Mouse (Mus musculus) small intestine, adult 2 months (tissue): Measurements from ENCODE around the gene Gm17364. TPM values are rescaled to one million over a fixed set of nuclear protein-coding genes. Genes with fewer than 3 reads are reported as not detected.
"Not testable (repeated sequence)": the region's sequence is repeated elsewhere in the genome, so short reads cannot be mapped to it uniquely, and the experiment has no call there.

Source experiments
- H3K27ac ChIP-seq: fragments of 200-500 bp; 2 replicates; pipeline ENCODE4 v1.5.1; 2012; ENCODE audit warnings: low read depth, low read length, control low read depth, inconsistent platforms; ENCODE audit not compliant: insufficient read depth
- H3K27me3 ChIP-seq: fragments of 200-500 bp; 2 replicates; pipeline ENCODE4 v1.6.1; 2012; ENCODE audit warnings: mild to moderate bottlenecking, moderate library complexity, low read length, inconsistent platforms; ENCODE audit not compliant: control insufficient read depth, insufficient read depth
- H3K36me3 ChIP-seq: fragments of 200-500 bp; 2 replicates; pipeline ENCODE4 v1.6.1; 2012; ENCODE audit warnings: mild to moderate bottlenecking, low read length, control low read depth, inconsistent platforms; ENCODE audit not compliant: control insufficient read depth, insufficient read depth
- H3K4me1 ChIP-seq: fragments of 200-500 bp; 2 replicates; pipeline ENCODE4 v1.6.1; 2012; ENCODE audit warnings: low read length, inconsistent platforms, mixed read lengths; ENCODE audit not compliant: control insufficient read depth, insufficient read depth, insufficient read length
- H3K4me3 ChIP-seq: fragments of 200-500 bp; 2 replicates; pipeline ENCODE4 v1.5.1; 2012; ENCODE audit warnings: low read depth, mild to moderate bottlenecking, control low read depth, inconsistent platforms, low read length, moderate library complexity
- CTCF ChIP-seq: fragments of 200-500 bp; IDR thresholded peaks from 2 replicates; pipeline ENCODE4 v1.5.1; 2012; ENCODE audit warnings: low read depth, mild to moderate bottlenecking, control low read depth, inconsistent platforms, low read length, moderate library complexity, mixed read lengths; ENCODE audit not compliant: insufficient replicate concordance, insufficient read length; ENCODE audit errors: extremely low read depth
- POLR2A ChIP-seq: fragments of 200-500 bp; IDR thresholded peaks from 2 replicates; pipeline ENCODE4 v1.6.1; 2012; ENCODE audit warnings: low read depth, mild to moderate bottlenecking, control low read depth, inconsistent platforms, low read length, moderate library complexity
- WGBS: fragments of 180-500 bp; shearing (Covaris S2); methylation state at CpG from one replicate; pipeline ENCODE4 v1.1.7; 2018; 5-methylcytosine and 5-hydroxymethylcytosine counted together
- polyA plus RNA-seq: library from polyadenylated mRNA; depleted of rRNA; stranded (reverse); fragments of >200 nt; gene quantifications from 2 replicates; pipeline ENCODE4 v1.2.3, GENCODE M21; 2012

Gm17364 gene
- polyA plus RNA-seq, 1 experiment: not detected

DNA sequence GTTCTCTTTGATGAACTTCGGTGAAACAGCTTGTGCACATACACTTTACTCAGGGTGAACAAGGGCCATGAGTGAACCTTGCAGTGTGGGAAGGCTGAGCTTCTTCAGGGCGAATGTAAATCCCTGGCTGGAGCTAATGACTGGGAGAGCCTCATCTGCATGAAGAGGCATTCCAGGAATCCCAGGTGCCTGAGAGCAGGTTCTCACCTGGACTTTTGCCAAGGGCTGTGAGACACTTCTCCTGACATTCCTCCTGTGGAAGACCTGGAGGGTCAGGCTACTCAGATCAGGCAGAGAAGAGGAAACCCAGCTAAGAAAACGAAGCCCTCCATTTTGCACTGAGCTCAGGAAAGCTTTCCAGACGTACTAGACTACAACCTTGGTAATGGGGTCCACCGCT lies 6.9 kb upstream of the Gm17364 start:
- WGBS: 58% methylated on average over 5 of the region's 5 CpGs
- Histone ChIP-seq H3K36me3 (no peaks in the 10 kb centered on the region), H3K27me3 (no peaks in the 10 kb centered on the region), H3K4me3 (no peak overlapping the region), H3K4me1 (no peaks in the 10 kb centered on the region), H3K27ac (no peak overlapping the region)
- TF ChIP-seq CTCF (no peak), POLR2A (no peak)

DNA sequence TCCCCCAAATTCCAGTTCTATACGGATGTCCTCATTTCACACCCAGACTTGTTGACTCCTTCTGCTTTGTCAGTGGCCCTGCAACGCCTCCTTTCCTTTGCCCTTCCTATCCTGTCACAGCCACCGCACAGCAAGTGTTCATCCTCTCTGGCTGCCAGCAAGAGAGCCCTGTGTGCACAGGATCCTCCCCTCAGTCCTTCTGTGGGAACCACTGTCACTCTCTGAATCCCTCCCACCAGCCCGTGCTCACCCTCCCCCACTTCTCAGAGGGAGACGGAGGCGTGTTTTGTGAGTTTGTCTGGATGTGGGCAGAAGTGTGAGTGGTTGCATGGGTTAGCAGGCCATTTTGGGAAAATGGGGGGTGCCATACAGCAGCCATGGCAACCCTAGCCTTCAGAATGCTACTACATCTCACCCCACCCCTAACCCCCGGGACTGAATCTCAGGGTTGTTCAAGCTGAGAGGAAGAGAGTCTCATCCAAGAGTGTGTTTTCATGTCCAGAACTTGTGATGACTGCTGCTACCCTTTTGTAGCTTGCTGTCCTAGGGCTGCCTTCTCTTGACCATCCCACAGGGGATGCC lies 5.9 kb downstream of the Gm17364 start:
- no peaks in the 10 kb centered on the region; the same call in 1 of the 2 replicates for H3K36me3 ChIP-seq
- no peaks in the 10 kb centered on the region for H3K4me1 ChIP-seq
- TF ChIP-seq CTCF (no peak), POLR2A (no peak)
- H3K27me3 ChIP-seq: no peaks in the 10 kb centered on the region
- 73% methylated on average over 7 of the region's 7 CpGs for WGBS
- H3K4me3 ChIP-seq: no peak overlapping the region
- H3K27ac ChIP-seq: no peak overlapping the region

DNA sequence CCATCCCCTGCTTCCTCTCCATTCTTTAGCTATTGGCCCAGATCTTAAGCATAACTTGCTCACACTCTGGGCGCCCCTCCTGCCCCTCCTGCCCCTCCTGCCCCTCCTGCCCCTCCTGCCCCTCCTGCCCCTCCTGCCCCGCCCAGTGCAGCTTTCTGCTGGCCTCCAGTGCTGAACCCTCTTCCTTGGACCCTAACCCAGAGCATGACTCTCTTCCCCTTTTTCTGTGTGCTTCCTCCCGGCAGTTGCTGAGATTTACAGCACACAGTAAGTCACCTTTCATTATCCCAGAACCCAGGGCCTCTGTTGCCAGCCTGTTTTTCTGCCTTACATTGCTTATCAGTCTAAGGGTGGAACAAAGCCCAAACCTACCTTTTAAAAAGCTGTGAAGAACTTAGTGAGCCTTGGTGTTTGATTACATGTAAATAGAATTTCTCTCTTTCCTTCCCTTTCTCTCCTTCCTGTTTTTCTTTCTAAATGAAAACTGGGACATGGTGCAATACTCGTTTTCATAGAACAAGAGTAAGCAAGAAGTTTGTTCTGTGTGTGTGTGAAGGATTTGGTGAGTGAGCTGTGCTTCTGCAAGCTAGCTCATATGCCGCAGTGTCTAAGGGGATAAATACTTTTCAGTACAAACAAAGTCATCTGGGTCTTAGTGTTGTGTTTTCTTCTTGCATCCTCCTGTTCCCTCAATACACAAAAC lies 10.3 kb downstream of the Gm17364 start:
- Histone ChIP-seq H3K4me3 (no peak overlapping the region), H3K27ac (no peak overlapping the region), H3K27me3 (no peaks in the 10 kb centered on the region), H3K36me3 (no peaks in the 10 kb centered on the region), H3K4me1 (peaks cover 3% of the 10 kb centered on the region; the same call in 1 of the 2 replicates)
- WGBS: 63% methylated on average over 5 of the region's 5 CpGs
- TF ChIP-seq POLR2A: no peak
- TF ChIP-seq CTCF: no peak

DNA sequence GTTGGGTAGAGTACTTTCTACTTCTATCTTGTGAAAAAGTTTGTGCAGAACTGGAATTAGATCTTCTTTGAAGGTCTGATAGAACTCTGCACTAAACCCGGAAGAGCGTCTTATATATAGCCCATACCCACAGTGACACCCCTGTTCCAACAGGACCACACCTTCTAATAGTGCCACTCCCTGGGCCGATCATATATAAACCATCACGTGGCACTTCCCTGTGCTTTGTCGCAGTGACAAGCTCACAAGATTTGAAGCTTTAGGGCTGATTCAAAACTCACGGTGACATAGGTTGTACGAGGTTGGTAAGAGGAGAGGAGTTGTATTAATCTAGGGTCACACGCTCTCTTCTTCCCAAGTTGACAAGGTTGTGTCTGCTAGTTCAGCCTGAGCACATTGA lies 12.2 kb downstream of the Gm17364 start:
- H3K4me1 ChIP-seq, H3K4me3 ChIP-seq, H3K36me3 ChIP-seq, H3K27me3 ChIP-seq: not testable (repeated sequence)
- WGBS: 36% methylated on average over 8 of the region's 8 CpGs
- 0 out of 2 replicates have a peak overlapping the region, but pooled peaks have one; percentile 41 for H3K27ac ChIP-seq

DNA sequence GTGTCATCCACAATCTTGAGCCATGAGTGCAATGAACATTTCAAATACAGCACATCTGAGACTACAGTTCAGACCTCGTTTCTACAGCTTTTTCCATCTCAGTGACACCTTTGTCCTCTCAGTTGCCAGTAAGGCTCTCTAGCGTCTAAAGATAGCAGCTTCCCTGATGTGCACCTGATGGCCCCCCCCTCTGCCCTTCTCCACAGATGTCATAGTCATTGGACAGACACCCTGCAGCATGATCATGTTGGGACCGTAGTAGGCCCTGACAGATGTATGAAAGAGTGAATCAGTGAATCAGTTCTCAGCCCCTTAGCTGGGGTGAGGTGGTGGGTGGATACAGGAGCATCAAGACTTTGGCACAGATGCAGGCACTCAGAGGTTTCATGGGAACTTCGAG lies 15.9 kb downstream of the Gm17364 start:
- TF ChIP-seq CTCF: no peak
- no peak for TF ChIP-seq POLR2A
- Histone ChIP-seq H3K4me1 (peaks cover 3% of the 10 kb centered on the region; the same call in 1 of the 2 replicates), H3K4me3 (no peak overlapping the region), H3K36me3 (no peaks in the 10 kb centered on the region), H3K27ac (no peak overlapping the region), H3K27me3 (no peaks in the 10 kb centered on the region)
- WGBS: 86% methylated on average over 4 of the region's 4 CpGs

DNA sequence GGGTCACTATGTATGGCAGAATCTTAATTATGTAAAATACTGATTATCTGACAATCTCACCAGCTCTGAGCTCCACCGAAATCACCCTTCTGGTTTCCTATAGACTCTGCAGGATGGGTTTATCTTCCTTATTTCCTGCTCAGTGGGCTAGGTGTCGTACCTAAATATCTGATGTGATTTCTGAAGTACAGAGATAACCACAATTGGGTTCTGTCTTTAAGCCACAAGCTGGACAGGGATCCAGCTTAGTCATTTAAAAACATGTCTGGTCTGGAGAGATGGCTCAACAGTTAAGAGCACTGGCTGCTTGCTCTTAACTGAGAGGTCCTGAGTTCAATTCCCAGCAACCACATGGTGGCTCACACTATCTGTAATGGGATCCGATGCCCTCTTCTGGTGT lies 16.8 kb downstream of the Gm17364 start:
- no peak overlapping the region for H3K4me3 ChIP-seq
- no peaks in the 10 kb centered on the region for H3K27me3 ChIP-seq
- H3K27ac ChIP-seq: no peak overlapping the region
- TF ChIP-seq CTCF: no peak
- no peak for TF ChIP-seq POLR2A
- H3K4me1 ChIP-seq: peaks cover 6% of the 10 kb centered on the region; the same call in 1 of the 2 replicates
- no peaks in the 10 kb centered on the region for H3K36me3 ChIP-seq
- WGBS: 90% methylated on average over 3 of the region's 3 CpGs

DNA sequence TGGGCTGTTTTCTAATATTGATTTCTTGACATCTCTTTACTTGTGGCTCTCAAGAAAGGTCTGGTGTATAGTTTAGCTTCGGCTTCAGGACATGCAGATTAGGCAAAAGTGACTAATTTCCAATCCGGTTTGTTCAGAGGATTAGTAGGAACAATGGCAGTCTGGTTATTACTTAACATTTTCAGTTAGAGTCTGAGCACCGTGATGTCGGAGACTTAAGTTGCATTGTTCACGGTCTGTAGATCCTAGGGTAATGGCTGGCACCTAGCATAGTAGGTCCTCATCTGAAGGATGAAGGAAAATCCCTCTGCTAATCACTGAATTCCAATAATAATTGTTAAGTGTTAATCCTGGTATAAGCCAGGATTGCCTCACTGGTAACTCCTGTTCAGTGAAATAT lies 17.7 kb downstream of the Gm17364 start:
- Histone ChIP-seq H3K27ac (no peak overlapping the region), H3K27me3 (no peaks in the 10 kb centered on the region), H3K4me1 (peaks cover 6% of the 10 kb centered on the region; the same call in 1 of the 2 replicates), H3K36me3 (no peaks in the 10 kb centered on the region), H3K4me3 (no peak overlapping the region)
- no peak for TF ChIP-seq CTCF
- no peak for TF ChIP-seq POLR2A
- WGBS: 93% methylated on average over 5 of the region's 5 CpGs
